Mouse (Mus musculus): ENCODE measurements around the gene Inpp4b. TPM values are rescaled to one million over a fixed set of nuclear protein-coding genes. Genes with fewer than 3 reads are reported as not detected.

The Inpp4b gene
- total RNA-seq (2021), result 10 to 100 TPM in 1 of 2 experiments, 1 to 10 TPM in 1; 6.7 to 12.6 TPM
- long read RNA-seq, experiment 1, result 0 reads
- long read RNA-seq, experiment 2, partial matches to known transcripts, result 0 of 2 reads
- long read RNA-seq, experiment 2, other reads (novel, unspliced or antisense), result 2 of 2 reads

DNA sequence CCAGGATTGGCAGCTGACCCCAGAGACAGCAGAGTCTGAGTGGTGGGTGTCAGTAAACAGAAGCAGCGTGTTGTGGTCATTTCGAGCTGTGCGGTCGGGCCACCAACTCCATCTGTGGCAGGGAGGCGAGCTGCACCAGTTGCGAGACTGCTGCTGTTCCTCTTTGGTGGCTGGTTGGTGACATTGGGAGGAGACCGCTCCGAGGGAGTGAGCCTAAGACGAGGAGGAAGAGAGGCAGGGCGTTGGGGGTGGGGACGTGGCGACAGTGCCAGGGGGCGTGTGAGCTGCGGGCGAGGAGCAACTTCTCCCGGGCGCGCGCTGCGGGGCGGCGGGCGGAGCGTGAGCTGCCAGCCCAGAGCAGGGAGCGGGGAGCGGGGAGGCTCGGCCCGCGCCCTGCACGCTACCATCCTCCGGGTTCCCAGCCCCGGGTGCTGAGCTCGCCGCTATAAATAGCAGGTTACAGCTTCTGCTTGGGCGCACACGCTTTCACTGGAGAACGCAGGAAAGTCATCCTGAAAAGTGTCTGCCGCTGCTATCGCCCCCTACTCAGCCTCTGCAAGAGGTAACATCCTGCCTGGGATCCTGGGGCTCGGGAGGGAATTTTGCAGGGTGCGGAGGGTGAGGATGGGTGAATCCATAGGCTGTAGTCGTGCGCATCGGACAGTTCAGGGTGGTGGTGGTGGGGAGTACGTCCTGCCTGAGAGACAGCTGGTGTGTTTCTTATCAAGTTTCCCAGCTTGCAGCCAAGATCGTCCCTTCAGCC lies at the start of gene Inpp4b:
Gene Inpp4b, plus strand, starts transcription at position 321 of the 763 bp plus-strand sequence.
- peak; percentile 76 for DNase-seq

DNA sequence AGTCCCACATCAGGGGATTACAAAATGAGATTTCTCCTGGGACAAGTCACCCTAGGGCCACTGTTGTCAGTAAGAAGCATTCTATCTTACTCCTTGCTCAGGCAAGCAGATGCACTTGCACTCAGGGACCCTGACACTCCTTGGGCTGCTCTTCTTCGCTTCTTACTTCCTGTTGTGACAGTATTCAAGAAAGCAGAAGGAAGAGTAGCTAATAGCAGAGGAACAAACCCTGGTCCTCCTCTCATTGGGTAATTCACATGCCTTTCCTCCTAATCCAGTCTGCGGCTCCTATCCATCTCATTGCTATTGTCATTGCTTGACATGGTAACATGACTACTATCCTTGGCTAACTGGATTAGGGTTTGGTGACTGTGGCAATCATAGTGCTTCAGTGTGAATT lies 7.1 kb upstream of the Inpp4b start:
- no peak for DNase-seq

DNA sequence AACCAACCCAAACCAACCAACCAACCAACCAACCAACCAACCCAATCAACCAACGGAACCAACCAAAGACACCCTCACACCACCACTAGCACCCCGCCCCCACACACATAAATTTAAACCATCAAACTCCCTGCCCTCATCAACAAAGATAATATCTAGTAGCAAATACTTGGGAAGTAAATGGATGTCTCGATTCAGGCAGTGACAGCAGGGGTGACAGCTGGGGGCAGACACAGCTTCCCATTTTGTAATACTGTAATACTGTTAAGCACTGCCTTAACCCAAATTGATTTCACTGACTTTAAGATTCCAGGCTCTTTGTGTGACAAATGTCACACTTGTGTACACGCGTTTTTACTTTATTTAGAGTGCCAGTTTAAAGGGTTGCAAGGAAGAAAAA lies 1.2 kb upstream of the Inpp4b start:
- DNase-seq, result no peak

DNA sequence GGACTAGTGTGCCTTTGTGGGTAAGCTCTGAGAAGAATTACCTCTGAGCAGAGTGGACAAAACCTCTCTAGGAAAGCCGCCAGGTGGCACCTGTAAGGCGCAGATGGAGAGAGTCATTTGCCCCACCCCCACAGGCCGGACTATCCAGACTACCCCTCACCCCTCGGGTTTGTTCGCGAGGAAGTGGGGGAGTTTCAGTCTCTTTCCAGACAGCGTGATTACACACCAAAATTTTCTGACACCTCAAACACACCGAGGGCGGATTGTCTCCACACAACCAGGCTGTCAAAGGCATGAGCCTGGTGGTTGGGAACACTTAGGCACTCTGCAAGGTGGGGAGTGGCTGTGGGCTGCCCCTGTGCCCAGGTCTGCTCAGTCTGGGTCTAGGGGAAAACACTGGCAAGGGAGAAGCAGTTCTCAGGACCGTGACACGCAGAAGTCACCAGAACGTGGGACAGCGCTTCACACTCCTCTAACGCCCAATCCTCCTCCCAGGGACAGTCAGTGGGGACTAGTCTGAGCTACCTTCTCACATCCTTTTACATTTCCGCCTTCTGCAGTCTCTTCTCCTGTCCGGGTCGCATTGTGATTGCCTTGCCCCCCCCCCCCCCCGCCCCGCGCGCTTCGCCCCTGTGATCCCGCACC lies 643 bp upstream of the Inpp4b start:
- peak; percentile 80 for DNase-seq

DNA sequence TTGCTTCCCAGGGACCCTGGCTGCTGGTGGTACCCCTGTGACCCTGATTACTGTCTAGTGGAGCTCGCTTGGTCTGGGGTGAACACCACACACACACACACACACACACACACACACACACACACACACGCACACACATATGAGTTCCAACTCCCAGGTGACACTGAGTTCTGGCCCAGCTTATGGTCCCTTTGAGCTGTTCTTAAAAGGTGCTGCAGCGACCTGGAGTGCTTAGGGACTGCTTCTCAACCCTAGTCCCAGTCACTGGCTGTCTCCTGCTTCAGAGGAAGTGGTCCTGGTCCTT lies 595 bp downstream of the Inpp4b start:
- no peak for DNase-seq

DNA sequence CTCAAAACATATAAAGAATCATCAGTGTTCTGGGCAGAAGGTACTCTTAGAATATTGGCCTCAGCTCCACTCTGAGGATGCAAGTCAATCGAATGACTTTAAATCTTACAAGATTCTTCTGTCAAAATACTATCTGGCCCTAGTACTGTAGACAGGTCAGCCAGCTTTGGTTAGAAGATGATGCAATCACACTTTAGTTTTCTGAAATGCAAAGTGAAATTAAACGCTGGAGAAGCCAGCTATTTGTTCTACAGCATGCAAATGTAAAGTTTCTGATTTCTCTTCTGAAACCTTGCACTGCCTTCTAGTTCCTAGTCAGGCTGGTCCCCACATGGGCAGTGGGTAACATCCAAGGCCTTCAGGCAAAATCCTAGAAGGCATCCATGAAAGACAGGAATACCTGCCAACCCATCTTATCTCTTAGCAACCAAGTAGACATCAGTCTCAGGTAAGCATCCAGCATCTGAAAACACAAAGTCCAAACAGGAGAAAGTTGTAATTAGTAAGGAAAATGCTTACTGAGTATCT lies 2.9 kb downstream of the Inpp4b start:
- no peak for DNase-seq

DNA sequence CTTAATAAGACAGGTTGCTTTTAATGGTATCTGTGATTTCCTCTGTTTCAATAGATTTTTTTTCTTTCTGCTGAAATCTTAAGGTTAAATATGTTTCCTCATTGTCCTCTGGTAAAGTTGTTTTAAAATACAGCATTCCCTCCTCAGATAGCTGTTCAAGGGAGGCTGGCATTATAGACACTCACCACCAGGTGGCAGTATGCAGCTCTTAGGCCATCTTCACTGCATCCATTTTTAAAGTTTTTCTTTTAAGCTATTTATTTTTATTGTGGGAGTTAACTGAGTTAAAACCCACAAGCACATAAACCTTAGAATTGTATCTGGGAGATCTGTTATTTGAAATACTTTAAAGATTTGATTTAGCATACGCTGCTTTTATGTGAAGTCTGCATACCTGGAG lies 7.1 kb downstream of the Inpp4b start:
- DNase-seq, result peak; percentile 57

DNA sequence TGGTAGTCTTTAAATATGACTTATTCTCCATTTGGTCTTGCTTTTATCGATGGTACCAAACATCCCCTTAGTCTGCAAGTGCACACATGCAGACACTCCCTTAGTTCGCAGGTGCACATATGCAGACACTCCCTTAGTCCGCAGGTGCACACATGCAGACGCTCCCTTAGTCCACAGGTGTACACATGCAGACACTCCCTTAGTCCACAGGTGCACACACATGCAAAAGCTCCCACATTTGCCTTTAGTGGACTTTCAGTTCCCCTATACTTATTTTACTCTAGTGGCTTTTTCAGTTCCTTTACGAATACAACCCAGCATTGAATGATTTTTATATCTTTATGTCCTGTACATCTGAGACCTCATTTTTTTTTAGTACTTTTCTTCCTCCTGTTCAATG lies 11.1 kb downstream of the Inpp4b start:
- no peak for DNase-seq

DNA sequence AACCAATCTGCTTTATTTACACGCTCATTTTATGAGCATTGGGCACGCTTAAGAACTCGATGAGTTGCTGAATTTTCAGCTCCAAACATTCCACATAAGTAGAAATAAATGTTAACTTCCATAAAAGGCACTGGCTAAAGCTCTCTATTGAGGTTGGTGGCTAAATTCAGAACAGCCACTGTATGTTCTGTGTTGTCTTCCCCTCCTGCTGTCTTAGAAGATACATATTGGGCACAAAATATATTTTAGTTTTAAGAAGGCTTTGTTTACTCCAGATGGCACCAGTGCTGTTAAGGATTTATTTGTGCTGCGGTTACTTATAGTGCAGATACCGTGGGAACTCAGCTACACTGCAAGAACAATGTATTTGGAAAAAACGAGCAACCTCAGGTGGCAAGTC lies 15.8 kb downstream of the Inpp4b start:
- DNase-seq, result no peak

DNA sequence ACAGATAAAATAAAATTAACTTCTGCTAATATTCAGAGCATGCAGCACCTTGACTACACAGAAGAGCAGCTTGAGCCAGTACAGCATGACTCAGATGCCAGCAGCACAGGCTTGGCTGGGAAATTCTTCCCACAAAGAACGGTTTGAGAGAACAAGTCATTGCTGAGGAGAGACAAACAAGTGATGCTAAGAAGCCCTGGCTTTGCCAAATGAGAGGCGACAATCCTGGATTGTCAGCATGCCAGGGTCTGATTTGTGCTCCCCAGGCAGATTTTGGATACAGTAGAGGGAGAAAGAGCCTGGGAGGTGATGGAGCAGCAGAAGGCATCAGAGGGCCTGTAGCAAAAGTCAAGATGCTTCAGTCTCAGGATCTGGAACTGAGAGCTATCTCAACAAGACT lies 18.2 kb downstream of the Inpp4b start:
- no peak for DNase-seq

DNA sequence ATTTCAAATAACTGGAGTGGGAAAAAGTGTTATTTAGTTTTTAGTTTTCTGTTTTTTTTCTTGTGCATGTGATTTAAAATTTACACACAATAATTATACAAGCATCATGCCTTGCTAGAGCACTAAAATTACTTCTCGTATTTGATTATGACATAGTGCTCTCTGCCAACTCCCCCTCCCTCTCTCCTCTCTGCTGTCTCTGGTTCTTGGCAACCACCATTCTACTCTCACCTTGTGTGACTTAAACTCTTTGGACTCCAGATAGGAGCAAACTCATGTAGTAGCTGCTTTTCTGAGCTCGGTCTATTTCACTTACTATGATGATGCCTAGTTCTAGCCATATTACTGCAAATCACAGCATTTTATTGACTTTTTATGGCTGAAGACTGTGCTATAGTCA lies 18.8 kb downstream of the Inpp4b start:
- DNase-seq, result no peak

DNA sequence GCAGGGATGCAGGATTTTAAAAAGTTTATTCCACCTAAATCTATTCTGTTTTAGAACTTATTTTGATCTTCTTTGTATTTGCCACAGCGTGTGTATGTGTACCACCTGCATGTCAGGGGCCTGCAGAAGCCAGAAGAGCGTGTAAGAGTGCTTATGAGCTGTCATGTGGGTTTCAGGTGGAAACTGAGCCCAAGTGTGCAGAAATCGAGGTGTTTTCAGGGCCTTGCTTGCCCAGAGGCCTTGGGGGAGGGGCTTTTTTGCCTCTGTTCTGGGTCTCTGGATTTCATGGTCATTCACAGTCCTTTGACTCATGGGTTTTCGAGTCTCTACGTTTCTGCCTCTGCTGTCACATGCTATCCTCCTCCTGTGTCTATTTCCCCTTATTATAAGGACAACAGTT lies 28.3 kb downstream of the Inpp4b start:
- DNase-seq, result no peak

DNA sequence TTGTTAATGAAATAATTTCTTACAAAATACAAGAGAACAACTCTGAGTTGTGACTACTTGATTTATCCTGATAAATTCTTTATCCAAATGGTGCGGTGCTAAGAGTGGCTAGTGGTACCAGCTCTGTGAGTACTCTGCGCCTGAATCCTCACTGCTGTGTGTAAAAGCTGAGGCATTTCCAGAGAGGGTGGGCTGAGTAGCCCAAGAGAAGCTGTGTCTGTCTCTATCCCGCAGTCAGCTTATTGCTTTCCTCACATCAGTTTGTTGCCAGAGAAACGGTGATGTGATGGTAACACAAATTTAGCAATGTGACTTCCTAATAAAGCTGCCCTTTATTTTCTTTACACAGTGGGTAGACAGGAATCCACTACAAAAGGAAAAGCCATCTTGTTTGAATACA lies 29.5 kb downstream of the Inpp4b start:
- no peak for DNase-seq

DNA sequence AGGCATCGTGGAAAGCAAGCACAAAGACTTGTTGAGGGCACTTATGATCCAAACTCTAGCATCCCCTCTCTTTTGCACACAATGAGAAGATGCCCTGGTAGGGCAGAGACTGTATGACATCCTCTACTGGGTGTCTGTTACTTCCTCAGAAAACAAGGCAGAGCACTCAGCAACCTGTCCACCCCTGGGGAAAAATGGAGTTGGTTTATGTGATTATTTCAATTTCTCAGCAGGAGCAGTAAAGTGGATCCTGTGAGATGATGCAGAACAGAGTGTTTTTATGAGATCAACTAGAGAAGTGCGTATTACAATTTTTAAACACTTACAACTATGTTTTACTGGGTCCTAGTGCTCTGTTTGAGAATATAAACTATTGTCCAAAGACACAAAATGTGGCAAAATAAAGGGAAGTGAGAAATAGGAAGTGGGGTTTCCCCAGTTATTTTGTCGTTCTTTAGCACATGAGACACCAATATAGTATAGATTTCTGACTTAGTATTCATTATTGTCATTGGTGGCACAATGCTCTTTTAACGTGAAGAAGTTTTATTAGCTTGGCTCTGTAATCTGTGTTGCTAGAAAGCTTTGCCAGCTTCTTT lies 32.6 kb downstream of the Inpp4b start:
- no peak for DNase-seq

DNA sequence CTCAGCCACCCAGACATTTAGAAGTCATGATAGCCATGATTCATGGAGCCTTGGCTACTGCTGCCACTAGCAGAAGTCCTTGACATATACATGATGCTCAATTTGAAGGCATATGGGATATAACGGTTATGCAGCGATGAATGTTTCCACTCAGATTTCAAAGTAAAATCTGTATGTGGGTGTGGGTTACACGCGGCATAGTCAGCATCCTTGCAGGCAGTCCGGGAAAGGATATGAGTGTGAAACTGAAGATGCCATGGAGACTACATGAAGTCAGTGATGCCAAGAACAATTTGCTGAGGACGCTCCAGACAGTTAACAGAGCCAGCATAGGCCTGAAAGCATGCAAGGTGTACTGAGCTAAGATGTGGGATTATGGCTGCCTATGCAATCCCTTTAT lies 46.6 kb downstream of the Inpp4b start:
- DNase-seq, result peak; percentile 9

DNA sequence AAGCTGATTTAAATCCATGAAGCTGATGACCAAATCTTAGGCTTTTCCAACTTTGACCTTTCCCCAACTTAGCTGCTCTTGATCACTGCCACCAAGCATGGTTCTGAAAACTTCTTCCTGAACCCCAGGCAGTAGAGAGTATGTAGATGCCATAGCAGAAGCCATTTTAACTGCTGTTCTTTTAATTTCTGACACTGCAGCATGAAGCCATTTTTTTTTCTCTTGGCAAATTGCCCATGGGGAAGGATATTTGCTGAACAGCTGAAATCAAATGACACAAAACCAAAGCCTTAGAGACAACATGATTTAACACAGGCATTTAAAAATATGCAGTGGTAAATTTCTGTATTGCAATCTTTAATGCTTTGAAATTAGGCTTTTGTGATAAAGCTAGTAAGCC lies 56.7 kb downstream of the Inpp4b start:
- DNase-seq, result no peak

DNA sequence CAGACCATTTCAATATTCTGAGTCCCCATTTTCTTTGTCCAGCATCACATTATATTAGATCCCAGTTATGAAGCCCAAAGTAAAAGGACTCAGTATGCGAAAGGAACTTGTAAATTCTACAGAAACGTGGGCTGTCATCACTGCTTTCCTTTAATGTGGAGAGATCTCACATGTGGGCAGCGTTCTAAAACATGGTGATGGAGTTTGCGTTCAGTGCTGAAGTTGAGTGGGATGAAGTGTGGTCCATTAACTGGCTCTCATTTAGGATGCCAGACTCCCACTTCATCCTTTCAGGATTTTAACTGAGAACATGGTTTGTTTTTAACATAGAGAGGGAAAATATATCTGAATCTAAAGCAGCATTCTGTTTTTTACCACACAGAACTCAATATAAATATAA lies 57.1 kb downstream of the Inpp4b start:
- no peak for DNase-seq

DNA sequence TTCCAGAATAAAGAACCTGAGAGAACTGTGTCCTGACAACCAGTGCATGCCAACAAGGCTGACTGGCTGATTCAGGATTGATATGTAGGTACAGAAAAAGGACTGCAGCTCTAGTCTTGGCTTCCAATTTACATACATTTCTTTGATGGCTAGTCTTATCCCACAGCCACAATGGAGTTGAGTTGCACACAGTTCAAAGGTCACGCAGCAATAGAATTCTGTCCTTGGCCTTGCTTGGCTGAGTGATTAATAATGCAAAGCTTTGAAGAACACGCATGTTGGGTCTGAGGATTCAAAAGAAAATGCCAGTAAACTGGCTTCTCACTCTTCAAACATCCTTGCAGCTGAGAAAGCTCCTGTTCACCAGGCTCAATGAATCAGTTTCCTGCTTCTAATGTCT lies 70.4 kb downstream of the Inpp4b start:
- no peak for DNase-seq

DNA sequence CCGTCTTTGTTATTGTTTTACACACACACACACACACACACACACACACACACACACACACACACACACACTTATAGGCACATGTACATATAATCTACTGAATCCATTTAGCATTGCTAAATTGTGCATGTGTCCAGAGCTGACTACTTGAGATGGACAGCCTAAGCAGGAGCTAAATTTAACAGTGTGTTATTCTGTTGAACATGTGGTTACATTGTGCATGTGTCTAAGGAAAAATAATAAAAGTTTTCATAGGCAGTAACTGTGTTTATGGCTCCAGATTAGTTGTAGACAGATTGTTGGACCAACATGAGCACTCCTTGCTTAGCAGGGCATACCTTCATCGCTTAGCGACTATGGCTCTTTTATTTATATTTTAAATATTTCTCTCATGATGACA lies 101.6 kb downstream of the Inpp4b start:
- DNase-seq, result no peak

DNA sequence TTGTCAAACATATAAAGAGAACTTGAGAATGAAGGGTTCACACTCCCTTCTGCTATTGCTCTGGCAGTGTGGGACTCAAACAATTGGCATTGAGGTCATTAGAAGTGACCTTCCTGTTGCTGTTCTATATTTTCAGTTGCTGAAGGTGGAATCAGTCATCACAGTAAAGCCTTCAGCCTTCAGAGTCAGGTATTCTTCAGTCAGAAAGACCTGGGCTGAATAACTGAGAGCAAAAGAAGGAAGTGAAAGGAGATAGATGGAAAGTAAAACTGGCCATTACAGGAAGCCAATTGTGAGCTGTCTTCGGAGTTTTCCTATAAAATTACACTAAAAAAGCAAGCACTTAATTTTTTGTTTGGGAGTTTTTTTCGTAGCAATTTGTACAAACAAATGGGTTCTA lies 107.4 kb downstream of the Inpp4b start:
- DNase-seq, result no peak

DNA sequence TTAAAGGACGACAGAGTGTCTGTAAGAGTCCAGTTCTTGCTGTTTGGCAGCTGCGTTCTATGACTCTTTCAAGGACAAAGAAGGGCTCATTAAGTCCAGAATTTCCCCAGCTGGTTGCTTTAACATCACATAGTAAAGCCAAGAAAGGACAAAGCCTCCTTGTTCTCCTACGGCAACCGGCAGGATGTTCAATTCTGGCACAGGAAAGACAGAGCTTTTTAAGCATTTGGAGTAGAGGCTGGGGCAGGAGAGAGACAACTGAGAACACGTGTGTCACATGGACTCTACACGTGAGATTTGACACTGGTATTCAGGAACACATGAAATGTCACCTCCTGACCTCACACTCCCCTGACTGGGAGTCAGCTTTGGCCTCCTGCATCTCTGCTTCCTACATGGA lies 109.7 kb downstream of the Inpp4b start:
- no peak for DNase-seq

DNA sequence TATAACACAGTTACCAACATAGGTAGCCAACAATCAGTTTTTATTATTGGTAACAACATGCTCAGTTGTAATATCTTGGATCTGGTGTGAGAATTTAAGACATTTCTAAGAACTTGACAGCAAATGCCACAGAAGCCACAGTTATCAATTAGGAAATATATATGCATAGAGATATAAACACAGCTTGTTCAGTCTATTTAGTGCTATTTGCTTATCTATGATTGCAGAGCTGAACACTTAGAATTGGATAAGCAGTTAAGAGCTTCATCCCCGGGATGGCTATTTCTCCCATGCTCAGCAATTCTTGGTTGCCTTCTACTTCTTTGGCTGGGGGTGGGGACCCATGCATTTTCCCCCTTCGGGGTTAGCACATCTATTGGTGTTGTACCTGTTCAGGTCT lies 112.5 kb downstream of the Inpp4b start:
- DNase-seq, result no peak

DNA sequence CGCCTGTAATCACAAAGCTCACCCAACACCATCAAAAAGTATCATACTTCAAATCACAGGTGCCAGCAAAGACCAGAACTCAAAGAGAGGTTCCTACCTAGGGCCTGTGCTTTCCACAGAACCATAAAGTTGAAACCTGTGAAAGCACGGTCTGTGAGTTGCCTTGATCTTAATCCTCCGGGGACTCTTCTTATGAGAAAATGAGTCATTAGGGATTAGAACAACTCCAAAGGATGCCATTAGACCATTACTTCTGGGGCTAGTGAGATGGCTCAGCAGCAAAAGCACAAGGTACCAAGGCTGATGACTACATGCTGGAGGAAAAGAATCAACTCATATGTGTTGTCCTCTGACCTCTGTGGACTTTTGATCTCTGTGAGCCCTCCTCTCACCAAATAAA lies 121.4 kb downstream of the Inpp4b start:
- no peak for DNase-seq

DNA sequence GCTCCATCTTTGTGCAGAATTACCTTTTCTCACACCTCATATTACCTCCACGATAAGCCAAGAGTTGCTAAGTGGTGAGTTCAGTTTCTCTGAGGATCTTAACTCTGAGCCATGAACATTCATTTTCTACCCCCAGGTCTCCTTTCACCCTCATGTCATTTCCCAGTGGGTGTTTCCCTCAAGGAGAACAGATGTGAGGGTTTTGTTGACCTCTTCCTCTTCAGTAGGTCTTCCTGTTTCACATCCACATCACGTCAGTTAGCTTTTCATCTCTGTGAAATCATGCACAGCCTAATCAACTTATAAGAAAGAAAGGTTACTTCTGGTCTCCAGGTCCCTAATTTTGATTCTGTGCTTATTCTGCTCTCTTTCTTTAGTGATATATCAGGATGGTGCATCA lies 124.4 kb downstream of the Inpp4b start:
- no peak for DNase-seq
